Mouse (Mus musculus) gastrocnemius, adult 2 months (tissue): Measurements from ENCODE around the gene Trim28. TPM values are rescaled to one million over a fixed set of nuclear protein-coding genes. Genes with fewer than 3 reads are reported as not detected.

Experiments
- DNase-seq: peaks from one replicate; pipeline ENCODE4 v3.0.0; 2022
- H3K27ac ChIP-seq: fragments of 200-600 bp; 2 replicates; pipeline ENCODE4 v1.8.1; 2022; ENCODE audit warnings: mild to moderate bottlenecking
- H3K4me3 ChIP-seq: fragments of 200-600 bp; 2 replicates; pipeline ENCODE4 v1.8.1; 2022; ENCODE audit warnings: mild to moderate bottlenecking, moderate library complexity
- CTCF ChIP-seq: fragments of 200-600 bp; IDR thresholded peaks from 2 replicates; pipeline ENCODE4 v1.8.1; 2022; ENCODE audit warnings: antibody characterized with exemption, mild to moderate bottlenecking, moderate library complexity
- intact Hi-C: fragments of 180-260 bp; cut with DNase I; formaldehyde crosslinking; loops from one replicate; pipeline ENCODE4 v1.15.1; 2025
- total RNA-seq, 2 experiments: library from RNA; stranded (reverse); gene quantifications; 2 replicates each; pipeline ENCODE4 v1.2.3; 2021

The Trim28 gene
- total RNA-seq, 2 experiments from 2014 or later, result 71.3 to 71.5 TPM

DNA sequence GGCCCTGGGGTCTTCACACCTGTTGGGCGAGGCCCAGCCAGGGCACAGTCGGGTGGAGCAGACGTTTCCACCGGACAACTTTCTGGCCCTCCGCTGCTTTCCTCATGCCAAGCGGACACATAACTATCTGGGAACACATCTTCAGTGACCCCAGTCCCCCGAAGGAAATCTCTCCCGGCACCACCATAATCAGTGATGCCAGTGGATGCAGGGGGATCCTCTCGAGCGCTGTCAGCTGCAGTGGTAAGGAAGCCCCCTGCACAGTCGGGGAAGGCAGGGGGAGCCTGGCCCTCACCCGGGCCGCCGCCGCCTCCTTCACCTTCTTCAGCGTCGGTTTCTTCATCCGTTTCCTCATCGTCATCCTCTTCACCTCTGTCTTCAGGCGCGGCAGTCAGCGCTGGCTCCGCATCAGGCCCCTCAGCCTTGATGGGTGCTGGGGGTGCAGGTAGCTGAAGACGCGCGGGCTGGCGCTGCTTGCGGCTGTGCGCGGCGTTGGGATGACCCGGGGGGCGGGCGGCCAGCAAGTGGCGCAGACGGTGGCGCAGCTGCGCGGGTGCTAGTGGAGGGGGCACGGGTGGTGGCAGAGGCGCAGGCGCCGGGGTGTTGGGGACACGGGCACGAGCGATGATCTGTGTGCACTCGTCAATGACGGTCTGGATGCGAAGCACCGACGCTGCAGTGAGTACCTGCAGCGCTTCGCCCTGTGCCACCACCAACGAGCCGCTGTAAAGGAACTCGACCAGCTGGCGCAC, 8.6 kb downstream of the Trim28 start:
- peak; percentile 20 for DNase-seq
- peak overlapping the region; percentile 63 for H3K27ac ChIP-seq
- intact Hi-C loops, result no loop called here
- no peak for TF ChIP-seq CTCF
- H3K4me3 ChIP-seq, result peak overlapping the region; percentile 36

DNA sequence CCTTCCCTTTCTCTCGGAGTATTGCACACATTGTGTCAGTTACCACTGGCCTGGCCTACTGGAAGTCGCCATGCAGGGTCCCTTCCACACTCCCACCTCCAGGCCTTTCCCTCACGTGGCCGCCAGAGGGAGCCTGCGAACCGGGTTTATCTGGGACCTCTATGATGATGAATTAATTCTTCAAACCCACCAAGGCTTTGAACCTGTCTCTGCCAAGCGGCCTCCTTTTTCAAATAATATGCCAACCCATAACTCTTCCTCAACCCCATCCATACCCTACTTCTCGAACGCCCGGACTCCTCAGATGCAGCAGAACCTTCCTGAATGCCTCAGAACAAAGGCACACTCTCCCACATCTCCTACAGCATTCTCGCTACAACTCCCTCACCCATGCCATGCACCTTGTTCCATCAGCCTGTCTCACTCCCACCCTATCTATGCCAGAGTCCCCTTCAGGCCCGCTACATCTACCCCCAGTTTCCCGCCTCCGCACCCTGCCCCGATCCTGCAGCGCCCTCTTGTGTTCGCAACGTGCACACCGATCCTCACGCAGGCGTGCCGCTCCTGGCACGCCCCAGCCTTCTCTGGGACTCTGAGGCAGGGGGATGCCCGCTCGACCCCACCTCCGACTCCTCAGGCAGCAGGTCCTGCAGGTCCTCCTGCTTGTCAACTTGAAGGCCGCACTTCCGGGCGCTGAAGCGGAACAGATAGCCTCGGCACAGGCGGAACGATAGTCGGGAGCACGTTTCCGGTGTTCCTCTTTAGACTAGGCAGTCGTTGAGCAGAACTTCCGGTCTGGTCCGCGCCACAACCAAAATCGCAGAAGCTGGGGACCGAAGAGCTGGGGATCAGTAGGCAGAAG, 10.5 kb downstream of the Trim28 start:
- intact Hi-C loops, result loop anchor here (1.0 kb wide), 2 partner anchors 37 to 99 kb away; no protein-coding TSS in a partner anchor
- peak; percentile 93 for DNase-seq
- Histone ChIP-seq H3K27ac (peak overlapping the region; percentile 97), H3K4me3 (peak overlapping the region; percentile 80)
- TF ChIP-seq CTCF, result peak; percentile 74

DNA sequence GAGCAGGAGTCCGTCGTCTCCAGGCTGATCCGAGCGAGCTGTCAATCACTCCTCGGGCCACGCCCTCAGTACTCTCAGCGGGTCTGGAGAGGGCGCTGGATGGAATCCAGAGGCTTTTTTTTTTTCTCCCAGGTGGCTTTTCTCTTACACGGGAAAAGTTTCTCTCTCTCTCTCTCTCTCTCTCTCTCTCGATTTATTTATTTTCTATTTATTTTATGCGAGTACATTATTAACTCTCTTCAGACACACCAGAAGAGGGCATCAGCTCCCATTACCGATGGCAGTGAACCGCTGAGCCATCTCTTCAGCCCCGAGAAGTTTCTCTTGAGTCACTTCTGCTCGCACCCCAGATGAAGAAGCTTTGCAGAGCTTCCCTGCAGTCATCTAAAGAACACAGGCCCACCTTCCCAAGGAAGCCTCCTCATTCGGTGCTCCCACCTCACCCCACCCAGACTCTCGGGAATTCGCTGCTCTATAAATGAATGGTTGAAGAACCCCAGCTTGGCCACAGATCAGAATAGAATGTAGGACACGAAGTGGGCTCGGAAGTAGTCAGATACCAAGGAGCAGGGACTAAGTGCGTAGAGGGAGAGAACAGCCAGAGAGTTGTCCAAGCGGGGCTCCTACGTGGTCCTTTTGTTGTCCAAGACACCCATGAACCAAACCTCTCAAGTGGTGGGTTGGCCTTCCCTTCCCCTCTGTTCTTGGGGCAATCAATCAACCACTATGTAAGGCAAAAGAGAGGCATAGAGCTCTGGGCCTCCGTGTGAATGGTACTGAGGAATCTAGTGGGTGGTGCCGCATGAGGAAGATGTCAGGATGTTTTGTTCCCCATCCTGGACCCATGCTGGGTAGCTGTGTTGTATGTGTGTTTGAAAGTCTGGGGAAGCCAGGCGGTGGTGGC, 11.3 kb downstream of the Trim28 start, which contains the start of gene Zbtb45:
Gene Zbtb45 (minus strand): TSS at position 30 of the 904 bp plus-strand sequence.
- TF ChIP-seq CTCF, result no peak
- intact Hi-C loops, result no loop called here
- no peak for DNase-seq
- Histone ChIP-seq H3K27ac (peak within 1 kb of the TSS; percentile 97), H3K4me3 (peak within 1 kb of the TSS; percentile 80)

DNA sequence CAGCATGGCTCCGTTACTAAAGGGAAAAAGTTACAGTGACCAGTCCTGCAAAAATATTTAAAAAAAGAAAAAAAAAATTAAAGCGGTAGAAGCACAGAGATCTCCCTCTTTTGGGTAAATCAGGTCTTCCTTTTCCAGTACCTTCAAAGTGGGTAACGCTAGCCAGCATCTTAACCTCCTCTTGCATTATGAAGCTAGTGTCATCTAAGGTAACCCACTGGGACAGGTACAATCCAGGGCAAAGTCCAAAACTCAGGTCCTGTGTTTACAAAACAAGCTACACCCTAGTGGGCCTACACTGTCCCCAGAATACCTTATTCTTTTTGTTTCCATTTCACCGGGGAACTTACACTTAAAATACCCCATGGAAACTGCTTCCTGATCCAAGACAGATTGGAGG, 14.8 kb downstream of the Trim28 start:
- TF ChIP-seq CTCF, result no peak
- H3K4me3 ChIP-seq, result no peak overlapping the region
- intact Hi-C loops, result no loop called here
- DNase-seq, result no peak
- H3K27ac ChIP-seq, result no peak overlapping the region

DNA sequence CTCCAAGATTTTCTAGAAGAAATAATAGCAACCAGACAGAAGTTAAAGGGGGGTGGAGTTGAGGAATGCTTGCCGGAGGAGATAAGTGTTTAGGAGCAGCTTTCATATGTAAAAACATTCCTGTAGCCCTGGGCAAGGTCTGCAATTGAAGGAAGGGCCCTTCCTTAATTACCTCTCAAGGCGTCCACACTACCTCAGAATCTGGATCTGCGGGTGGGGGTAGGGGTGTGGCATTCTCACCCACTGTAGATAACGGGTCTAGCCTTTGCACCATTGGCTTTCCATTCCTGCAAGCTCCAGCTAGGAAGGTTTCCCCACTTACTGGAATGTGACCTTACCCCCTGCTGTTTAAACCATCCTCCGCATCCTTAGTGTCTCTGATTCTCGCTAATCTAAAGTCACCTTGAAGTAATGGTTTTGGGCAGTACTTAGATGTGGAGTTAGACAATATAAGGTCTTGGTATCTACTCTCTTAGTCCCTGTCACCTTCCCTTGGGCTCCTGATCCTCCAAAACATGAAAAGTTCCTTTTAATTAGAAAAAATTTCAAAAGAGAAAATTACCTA, 15.4 kb downstream of the Trim28 start:
- no peak for DNase-seq
- H3K4me3 ChIP-seq, result no peak overlapping the region
- H3K27ac ChIP-seq, result no peak overlapping the region
- TF ChIP-seq CTCF, result no peak
- intact Hi-C loops, result no loop called here

DNA sequence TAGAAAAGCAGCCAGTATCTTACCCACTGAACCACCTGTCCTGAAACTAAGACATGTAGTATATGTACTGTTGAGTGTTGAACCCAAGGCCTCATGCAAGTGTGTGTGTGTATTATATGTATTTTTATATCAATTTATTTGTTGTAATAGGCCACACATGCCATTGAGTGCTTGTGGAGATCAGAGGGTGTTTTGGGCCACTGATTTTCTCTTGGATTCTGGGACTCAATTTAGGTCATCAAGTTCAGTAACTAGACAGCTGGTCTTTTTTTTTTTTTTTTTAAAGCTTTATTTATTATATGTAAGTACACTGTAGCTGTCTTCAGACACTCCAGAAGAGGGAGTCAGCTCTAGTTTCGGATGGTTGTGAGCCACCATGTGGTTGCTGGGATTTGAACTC, 16.3 kb downstream of the Trim28 start:
- no peak for DNase-seq
- Histone ChIP-seq H3K27ac (no peak overlapping the region), H3K4me3 (no peak overlapping the region)
- no peak for TF ChIP-seq CTCF
- intact Hi-C loops, result no loop called here

DNA sequence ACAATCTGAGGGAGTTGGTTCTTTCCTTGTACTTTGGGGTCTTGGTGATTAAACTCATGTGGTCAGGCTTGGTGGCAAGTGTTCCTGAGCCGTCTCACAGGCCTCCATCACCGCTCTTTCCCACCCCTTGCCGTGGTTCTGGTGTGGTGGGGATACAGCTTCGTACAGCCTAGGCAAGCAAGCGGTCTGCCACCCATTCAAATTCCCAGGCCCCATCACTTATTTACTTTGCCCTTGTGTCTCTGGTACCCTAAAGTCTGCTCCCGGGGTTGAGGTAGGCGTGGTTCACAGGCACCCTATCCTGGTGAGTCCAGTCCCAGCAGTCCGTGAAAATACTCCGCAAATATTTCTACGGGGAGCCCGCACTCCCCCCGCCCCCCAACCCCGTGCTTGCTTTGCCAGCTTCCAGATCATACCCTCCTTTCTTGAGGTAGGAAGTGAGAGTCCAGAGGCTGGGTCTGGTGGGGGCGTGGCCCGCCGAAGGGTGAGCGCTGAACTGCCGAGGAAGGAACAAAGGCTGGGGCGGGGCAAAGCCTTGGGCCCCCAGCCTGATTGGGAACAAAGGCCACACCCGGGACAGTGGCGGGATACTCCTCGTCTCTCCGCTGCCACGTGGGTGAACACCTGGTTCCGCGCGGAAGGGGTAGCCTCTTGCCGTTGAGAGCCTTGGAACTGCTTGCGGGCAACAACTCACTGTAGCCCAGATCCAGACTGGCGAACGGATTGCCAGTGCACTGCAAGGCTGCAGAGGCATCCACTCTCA, 24.0 kb downstream of the Trim28 start:
- TF ChIP-seq CTCF, result no peak
- Histone ChIP-seq H3K27ac (peak overlapping the region; percentile 99), H3K4me3 (peak overlapping the region; percentile 97)
- intact Hi-C loops, result loop anchor here (5.0 kb wide), 1 partner anchor 46 kb away; the partner anchor contains the start of gene Zfp446
- peak; percentile 68 for DNase-seq

DNA sequence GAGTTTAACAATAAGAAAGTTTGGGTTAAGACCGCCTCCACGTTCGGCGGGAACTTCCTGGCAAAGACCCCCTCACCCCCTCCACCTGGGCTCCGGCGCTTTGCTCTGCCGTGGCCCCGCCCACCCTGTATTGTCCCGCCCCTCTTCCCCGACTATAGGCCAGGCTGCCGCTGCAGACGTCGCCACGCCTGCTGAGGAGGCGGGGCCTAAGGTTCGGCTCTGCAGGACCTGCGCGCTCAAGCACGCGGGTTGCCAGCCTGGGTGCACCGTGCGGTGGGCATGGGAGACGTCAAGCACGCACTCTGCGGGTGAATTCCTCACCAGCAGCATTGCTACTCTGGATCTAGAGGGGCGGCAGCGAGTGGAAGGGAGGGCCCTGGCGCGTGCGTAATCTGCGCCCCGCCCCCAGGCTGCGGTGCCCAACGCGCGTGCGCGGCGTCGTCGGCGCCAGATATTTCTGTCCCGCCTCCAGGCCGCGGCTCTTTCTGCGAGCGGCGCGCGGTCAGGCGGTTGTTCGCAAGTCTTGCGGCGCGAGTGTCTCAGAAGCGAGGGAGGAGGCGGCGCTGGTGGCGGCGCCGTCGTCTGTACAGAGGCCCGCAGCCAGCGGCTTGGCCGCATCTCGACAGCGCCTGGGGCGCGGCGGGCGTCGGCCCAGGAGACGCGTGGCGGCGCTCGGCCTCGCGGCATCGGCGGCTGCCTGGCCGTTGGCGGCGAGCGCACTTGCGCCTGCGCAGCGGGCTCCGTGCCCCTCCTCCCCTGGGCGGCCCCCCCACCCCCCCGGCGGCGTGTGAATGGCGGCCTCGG, 25.2 kb downstream of the Trim28 start:
- no peak for TF ChIP-seq CTCF
- H3K27ac ChIP-seq, result peak overlapping the region; percentile 99
- H3K4me3 ChIP-seq, result peak overlapping the region; percentile 97
- intact Hi-C loops, result loop anchor here (5.0 kb wide), 1 partner anchor 47 kb away; the partner anchor contains the start of gene Zfp446
- peak; percentile 94 for DNase-seq

DNA sequence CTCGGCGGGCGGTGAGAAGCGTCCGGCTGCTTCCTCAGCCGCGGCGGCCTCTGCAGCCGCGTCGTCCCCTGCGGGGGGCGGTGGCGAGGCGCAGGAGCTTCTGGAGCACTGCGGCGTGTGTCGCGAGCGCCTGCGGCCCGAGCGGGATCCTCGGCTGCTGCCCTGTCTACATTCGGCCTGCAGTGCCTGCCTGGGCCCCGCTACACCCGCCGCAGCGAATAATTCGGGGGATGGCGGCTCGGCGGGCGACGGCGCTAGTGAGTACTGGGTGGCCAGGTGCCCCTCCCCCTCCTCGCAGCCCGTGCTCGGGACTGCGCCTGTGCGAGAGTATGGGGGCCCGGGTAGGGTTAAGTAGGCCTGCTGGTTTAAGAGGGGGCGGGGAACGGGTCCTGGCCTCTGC, 25.9 kb downstream of the Trim28 start:
- Histone ChIP-seq H3K4me3 (peak overlapping the region; percentile 97), H3K27ac (peak overlapping the region; percentile 99)
- intact Hi-C loops, result loop anchor here (5.0 kb wide), 1 partner anchor 48 kb away; the partner anchor contains the start of gene Zfp446
- peak; percentile 34 for TF ChIP-seq CTCF
- peak; percentile 80 for DNase-seq

DNA sequence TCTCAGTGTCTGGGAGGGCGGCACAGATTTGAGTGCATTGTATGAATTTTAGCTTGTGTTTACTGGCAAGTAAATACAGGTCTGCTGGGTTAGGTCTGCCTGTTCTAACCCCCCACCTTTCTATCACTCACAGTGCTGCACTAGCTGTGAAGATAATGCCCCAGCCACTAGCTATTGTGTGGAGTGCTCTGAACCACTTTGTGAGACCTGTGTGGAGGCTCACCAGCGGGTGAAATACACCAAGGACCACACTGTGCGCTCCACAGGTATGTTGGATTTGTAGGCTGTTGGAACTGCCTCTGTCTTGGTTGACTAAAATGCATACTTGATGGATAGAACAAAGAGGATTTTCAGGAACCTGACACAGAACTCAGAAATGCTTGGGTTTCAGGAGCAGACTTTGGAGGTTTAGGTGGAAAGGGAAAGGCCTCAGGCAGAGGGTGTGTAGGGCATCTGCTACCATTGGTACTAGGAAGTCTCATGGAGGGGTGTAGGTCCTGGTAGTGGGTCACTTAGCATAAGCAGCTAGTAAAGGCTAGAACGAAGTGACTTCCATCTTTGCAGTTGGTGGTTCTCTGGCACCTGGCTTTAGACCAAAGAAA, 26.7 kb downstream of the Trim28 start:
- TF ChIP-seq CTCF, result no peak
- intact Hi-C loops, result no loop called here
- H3K4me3 ChIP-seq, result peak overlapping the region; percentile 97
- peak overlapping the region; percentile 99 for H3K27ac ChIP-seq
- DNase-seq, result no peak
